Mouse (Mus musculus): ENCODE measurements around the gene Gapdh. TPM values are rescaled to one million over a fixed set of nuclear protein-coding genes. Genes with fewer than 3 reads are reported as not detected.

Gene Gapdh
- total and polyA plus RNA-seq, 2 experiments = 1,072 to 2,601 TPM

- Histone ChIP-seq H3K9ac (ENCODE audit: low read depth, low read length) (no peak overlapping the region), H3K4me1 (ENCODE audit: control insufficient read depth, insufficient read depth, low read length) (no peaks in the 10 kb centered on the region), H3K27me3 (ENCODE audit: control insufficient read depth, insufficient read depth, low read length) (no peaks in the 10 kb centered on the region), H3K4me3 (ENCODE audit: insufficient read depth, low read depth, low read length) (no peak overlapping the region), H3K36me3 (ENCODE audit: control insufficient read depth, insufficient read depth, low read length) (no peaks in the 10 kb centered on the region), H3K79me2 (ENCODE audit: control insufficient read depth, insufficient read depth, low read length) (no peaks in the 10 kb centered on the region), H3K27ac (replicated peaks; ENCODE audit: insufficient read depth, low read depth, low read length) (no peak overlapping the region)
- no peak for DNase-seq (ENCODE audit: extremely low read depth, low read depth, low spot score)
- WGBS = 90% methylated on average over 1 of the region's 1 CpGs
- TF ChIP-seq CTCF (IDR thresholded peaks at IDR 0.05; ENCODE audit: low read depth, low read length) (no peak), POLR2A (IDR thresholded peaks at IDR 0.05; ENCODE audit: extremely low read depth, insufficient read depth, low read length) (no peak)
These were observed 44.2 kb upstream of the Gapdh start for GRCm38 (mm10) chr6:125210436-125210835.

GRCm38 (mm10) chr6:125197166-125197565 is 30.9 kb upstream of the Gapdh start:
- Histone ChIP-seq H3K36me3 (ENCODE audit: control insufficient read depth, insufficient read depth, low read length) (peaks cover 13% of the 10 kb centered on the region; the same call in 1 of the 2 replicates), H3K4me1 (ENCODE audit: control insufficient read depth, insufficient read depth, low read length) (peaks cover 2% of the 10 kb centered on the region), H3K9ac (ENCODE audit: low read depth, low read length) (no peak overlapping the region), H3K4me3 (ENCODE audit: insufficient read depth, low read depth, low read length) (no peak overlapping the region), H3K27ac (replicated peaks; ENCODE audit: insufficient read depth, low read depth, low read length) (no peak overlapping the region), H3K79me2 (ENCODE audit: control insufficient read depth, insufficient read depth, low read length) (no peaks in the 10 kb centered on the region), H3K27me3 (ENCODE audit: control insufficient read depth, insufficient read depth, low read length) (no peaks in the 10 kb centered on the region)
- DNase-seq (ENCODE audit: extremely low read depth, low read depth, low spot score) = no peak
- WGBS = 88% methylated on average over 5 of the region's 5 CpGs
- no peak for TF ChIP-seq POLR2A (IDR thresholded peaks at IDR 0.05; ENCODE audit: extremely low read depth, insufficient read depth, low read length)
- no peak for TF ChIP-seq CTCF (IDR thresholded peaks at IDR 0.05; ENCODE audit: low read depth, low read length)

GRCm38 (mm10) chr6:125196301-125196700 is 30.0 kb upstream of the Gapdh start:
- no peak for TF ChIP-seq CTCF (IDR thresholded peaks at IDR 0.05; ENCODE audit: low read depth, low read length)
- TF ChIP-seq POLR2A (IDR thresholded peaks at IDR 0.05; ENCODE audit: extremely low read depth, insufficient read depth, low read length) = no peak
- 91% methylated on average over 3 of the region's 3 CpGs for WGBS
- Histone ChIP-seq H3K9ac (ENCODE audit: low read depth, low read length) (no peak overlapping the region), H3K27me3 (ENCODE audit: control insufficient read depth, insufficient read depth, low read length) (no peaks in the 10 kb centered on the region), H3K4me3 (ENCODE audit: insufficient read depth, low read depth, low read length) (no peak overlapping the region), H3K4me1 (ENCODE audit: control insufficient read depth, insufficient read depth, low read length) (peaks cover 2% of the 10 kb centered on the region), H3K36me3 (ENCODE audit: control insufficient read depth, insufficient read depth, low read length) (peaks cover 13% of the 10 kb centered on the region; the same call in 1 of the 2 replicates), H3K27ac (replicated peaks; ENCODE audit: insufficient read depth, low read depth, low read length) (no peak overlapping the region), H3K79me2 (ENCODE audit: control insufficient read depth, insufficient read depth, low read length) (no peaks in the 10 kb centered on the region)
- no peak for DNase-seq (ENCODE audit: extremely low read depth, low read depth, low spot score)

- no peak overlapping the region for H3K4me3 ChIP-seq (ENCODE audit: insufficient read depth, low read depth, low read length)
- 72% methylated on average over 1 of the region's 1 CpGs for WGBS
- DNase-seq (ENCODE audit: extremely low read depth, low read depth, low spot score) = no peak
- no peak overlapping the region for H3K27ac ChIP-seq (replicated peaks; ENCODE audit: insufficient read depth, low read depth, low read length)
- no peak overlapping the region for H3K9ac ChIP-seq (ENCODE audit: low read depth, low read length)
- peaks cover 2% of the 10 kb centered on the region for H3K4me1 ChIP-seq (ENCODE audit: control insufficient read depth, insufficient read depth, low read length)
- H3K36me3 ChIP-seq (ENCODE audit: control insufficient read depth, insufficient read depth, low read length) = peaks cover 13% of the 10 kb centered on the region; the same call in 1 of the 2 replicates
- H3K79me2 ChIP-seq (ENCODE audit: control insufficient read depth, insufficient read depth, low read length) = no peaks in the 10 kb centered on the region
- TF ChIP-seq CTCF (IDR thresholded peaks at IDR 0.05; ENCODE audit: low read depth, low read length) = no peak
- no peak for TF ChIP-seq POLR2A (IDR thresholded peaks at IDR 0.05; ENCODE audit: extremely low read depth, insufficient read depth, low read length)
- no peaks in the 10 kb centered on the region for H3K27me3 ChIP-seq (ENCODE audit: control insufficient read depth, insufficient read depth, low read length)
These were observed 29.3 kb upstream of the Gapdh start for GRCm38 (mm10) chr6:125195541-125196075.

DNA sequence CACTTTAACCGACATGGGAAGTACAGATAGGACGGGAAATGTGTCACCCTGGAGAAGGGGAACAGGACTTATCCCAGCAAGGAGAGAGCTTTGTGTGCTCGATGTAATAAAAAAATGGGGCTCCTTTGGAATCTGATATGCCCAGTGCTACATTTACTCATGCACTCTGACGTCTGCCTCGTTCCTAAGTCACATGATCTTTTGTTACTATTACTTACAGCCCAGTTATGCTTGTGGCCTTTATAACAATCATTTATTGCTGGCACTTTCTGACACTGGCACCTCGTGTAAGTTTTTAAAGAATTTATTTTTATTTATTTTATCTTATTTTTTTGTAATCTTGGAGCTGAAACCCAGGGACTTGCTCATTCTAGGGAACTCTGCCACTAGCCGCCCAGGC is 27.1 kb upstream of the Gapdh start:
- H3K9ac ChIP-seq (ENCODE audit: low read depth, low read length) = no peak overlapping the region
- H3K4me3 ChIP-seq (ENCODE audit: insufficient read depth, low read depth, low read length) = no peak overlapping the region

DNA sequence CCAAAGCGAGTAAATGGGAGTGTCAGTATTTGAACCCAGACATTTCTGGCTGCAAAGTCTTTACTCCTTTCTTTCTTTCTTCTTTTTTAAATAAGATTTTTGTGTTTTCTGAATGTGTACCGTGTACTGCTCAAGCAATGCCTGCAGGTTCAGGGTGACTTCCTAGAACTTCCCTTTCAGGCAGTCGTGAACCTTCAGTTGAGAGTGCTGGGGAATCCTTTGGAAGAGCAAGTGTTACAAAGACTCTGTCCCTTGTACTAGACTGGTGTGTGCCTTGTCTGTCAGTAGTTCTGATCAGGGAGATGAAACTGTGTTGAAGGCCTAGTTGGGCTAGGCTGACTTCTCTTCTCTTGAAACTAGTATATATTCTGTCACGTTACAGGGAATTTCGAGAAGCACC is 26.6 kb upstream of the Gapdh start:
- Histone ChIP-seq H3K79me2 (ENCODE audit: control insufficient read depth, insufficient read depth, low read length) (no peaks in the 10 kb centered on the region), H3K4me3 (ENCODE audit: insufficient read depth, low read depth, low read length) (peak overlapping the region; percentile 65), H3K4me1 (ENCODE audit: control insufficient read depth, insufficient read depth, low read length) (peaks cover 2% of the 10 kb centered on the region), H3K27ac (replicated peaks; ENCODE audit: insufficient read depth, low read depth, low read length) (peak overlapping the region; percentile 86; the same call in 1 of the 2 replicates), H3K9ac (ENCODE audit: low read depth, low read length) (peak overlapping the region; percentile 85), H3K36me3 (ENCODE audit: control insufficient read depth, insufficient read depth, low read length) (peaks cover 13% of the 10 kb centered on the region; the same call in 1 of the 2 replicates), H3K27me3 (ENCODE audit: control insufficient read depth, insufficient read depth, low read length) (no peaks in the 10 kb centered on the region)
- DNase-seq (ENCODE audit: extremely low read depth, low read depth, low spot score) = no peak
- TF ChIP-seq POLR2A (IDR thresholded peaks at IDR 0.05; ENCODE audit: extremely low read depth, insufficient read depth, low read length) (no peak), CTCF (IDR thresholded peaks at IDR 0.05; ENCODE audit: low read depth, low read length) (no peak)
- 32% methylated on average over 5 of the region's 5 CpGs for WGBS

More for the DNA sequence above, 27.1 kb upstream of the Gapdh start:
- no peak for DNase-seq (ENCODE audit: extremely low read depth, low read depth, low spot score)
- TF ChIP-seq POLR2A (IDR thresholded peaks at IDR 0.05; ENCODE audit: extremely low read depth, insufficient read depth, low read length) = no peak
- no peak for TF ChIP-seq CTCF (IDR thresholded peaks at IDR 0.05; ENCODE audit: low read depth, low read length)
- H3K27me3 ChIP-seq (ENCODE audit: control insufficient read depth, insufficient read depth, low read length) = no peaks in the 10 kb centered on the region
- no peaks in the 10 kb centered on the region for H3K79me2 ChIP-seq (ENCODE audit: control insufficient read depth, insufficient read depth, low read length)
- H3K4me1 ChIP-seq (ENCODE audit: control insufficient read depth, insufficient read depth, low read length) = peaks cover 2% of the 10 kb centered on the region
- WGBS = 61% methylated on average over 7 of the region's 7 CpGs
- peaks cover 13% of the 10 kb centered on the region; the same call in 1 of the 2 replicates for H3K36me3 ChIP-seq (ENCODE audit: control insufficient read depth, insufficient read depth, low read length)
- H3K27ac ChIP-seq (replicated peaks; ENCODE audit: insufficient read depth, low read depth, low read length) = no peak overlapping the region

All from liver, adult 2 months (tissue).